Mouse (Mus musculus): ENCODE results near the gene Mccc1.

- no peak for TF ChIP-seq CTCF (IDR thresholded peaks at IDR 0.05; ENCODE audit: extremely low read depth, insufficient read depth, low read length)
- TF ChIP-seq POLR2A (IDR thresholded peaks at IDR 0.05; ENCODE audit: extremely low read depth, insufficient read depth, low read length) = no peak
Measured at GRCm38 (mm10) chr3:35931896-35932727, 68.4 kb downstream of the Mccc1 start.
